Mouse (Mus musculus) bone marrow macrophage, adult 2 months (primary cell): Measurements from ENCODE around the gene Zfp69.

Experiments used
- CTCF ChIP-seq: IDR thresholded peaks from 2 replicates; pipeline ENCODE4 v1.5.1; 2012; ENCODE audit warnings: low read depth, mild to moderate bottlenecking, low read length, moderate library complexity
- POLR2A ChIP-seq: IDR thresholded peaks from 2 replicates; pipeline ENCODE4 v1.6.1; 2012; ENCODE audit warnings: mild to moderate bottlenecking, low read depth, low read length, borderline replicate concordance

DNA sequence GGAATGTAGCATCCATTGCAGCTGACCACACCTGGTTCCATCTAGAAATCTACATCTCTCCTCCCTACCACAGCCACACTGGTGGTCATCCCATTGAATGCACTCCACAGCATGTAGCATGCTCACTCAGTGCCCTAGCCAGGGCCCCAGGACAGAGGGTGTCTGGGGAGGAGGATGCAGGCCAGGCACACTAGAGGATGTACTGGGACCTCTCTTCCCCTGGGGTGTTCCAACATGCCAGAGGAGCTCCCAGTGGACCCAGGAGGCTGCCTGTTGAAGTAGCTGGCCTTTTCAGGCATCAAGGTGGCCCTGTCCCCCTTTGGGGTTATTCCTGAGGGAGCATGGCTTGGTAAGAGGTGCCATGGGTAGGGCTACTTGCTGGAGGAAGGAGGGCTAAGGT is 59.5 kb downstream of the Zfp69 start:
- TF ChIP-seq CTCF, result no peak
- no peak for TF ChIP-seq POLR2A
